Mouse (Mus musculus) neural tube, embryonic 12.5 days (tissue): ENCODE results near the gene Gm28035. TPM values are rescaled to one million over a fixed set of nuclear protein-coding genes. Genes with fewer than 3 reads are reported as not detected.

Experiments used
- ATAC-seq: fragments of 200-750 bp; cut with Nextera tagmentation; 2 replicates; pipeline ENCODE4 v1.8.0; 2017; ENCODE audit warnings: low read depth, mild to moderate bottlenecking, moderate TSS enrichment, moderate library complexity; ENCODE audit not compliant: low FRiP score
- H3K27ac ChIP-seq: fragments of 300-500 bp; sonication (generic); 2 replicates; pipeline ENCODE4 v1.5.1; 2016
- H3K27me3 ChIP-seq: fragments of 300-500 bp; sonication (generic); replicated peaks from 2 replicates; pipeline ENCODE4 v1.6.1; 2016; ENCODE audit warnings: mild to moderate bottlenecking
- H3K36me3 ChIP-seq: fragments of 300-500 bp; sonication (generic); 2 replicates; pipeline ENCODE4 v1.6.1; 2016; ENCODE audit warnings: mild to moderate bottlenecking
- H3K4me1 ChIP-seq: fragments of 300-500 bp; sonication (generic); 2 replicates; pipeline ENCODE4 v1.6.1; 2016
- H3K4me2 ChIP-seq: fragments of 300-500 bp; sonication (generic); replicated peaks from 2 replicates; pipeline ENCODE4 v1.6.1; 2016; ENCODE audit warnings: mild to moderate bottlenecking
- H3K4me3 ChIP-seq: fragments of 300-500 bp; sonication (generic); 2 replicates; pipeline ENCODE4 v1.5.1; 2016
- H3K9ac ChIP-seq: fragments of 300-500 bp; sonication (generic); 2 replicates; pipeline ENCODE4 v1.6.1; 2016; ENCODE audit warnings: mild to moderate bottlenecking
- H3K9me3 ChIP-seq: fragments of 300-500 bp; sonication (generic); 2 replicates; pipeline ENCODE4 v1.6.1; 2016; ENCODE audit warnings: mild to moderate bottlenecking
- WGBS: fragments of 180-500 bp; shearing (Covaris S2); methylation state at CpG from one replicate; pipeline ENCODE4 v1.1.7; 2016; 5-methylcytosine and 5-hydroxymethylcytosine counted together
- polyA plus RNA-seq: library from polyadenylated mRNA; unstranded; fragments of >200 nt; fragmentation: Nextera tagmentation; extraction: Ambion mirVana; gene quantifications from 2 replicates; pipeline ENCODE4 v1.2.1, GENCODE M21; 2016

The Gm28035 gene
- polyA plus RNA-seq, 1 experiment from 2014 or later: 0.34 TPM

DNA sequence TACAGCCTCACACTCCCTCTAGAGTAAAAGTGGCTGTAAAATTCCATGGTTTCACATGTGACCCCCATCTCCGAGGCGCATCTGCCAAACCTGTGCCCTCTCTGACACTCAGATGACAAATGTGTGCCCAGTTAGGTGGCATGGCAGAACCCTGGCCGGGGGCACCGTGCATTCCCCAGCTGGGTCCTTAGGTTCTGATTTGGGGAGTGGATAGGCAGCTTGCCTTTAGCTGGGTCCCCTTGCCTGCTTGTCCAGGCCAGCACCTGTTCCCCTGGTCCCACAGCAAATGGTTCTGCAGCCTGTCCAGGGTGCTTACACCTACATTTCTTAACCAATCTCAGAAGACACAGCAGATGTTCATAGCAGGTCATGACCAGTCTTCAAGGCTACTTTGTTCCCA is 3.0 kb downstream of the Gm28035 start:
- Histone ChIP-seq H3K36me3 (peaks cover 72% of the 10 kb centered on the region), H3K4me1 (peaks cover 32% of the 10 kb centered on the region), H3K27ac (no peak overlapping the region), H3K4me2 (no peak overlapping the region), H3K9me3 (no peaks in the 10 kb centered on the region), H3K4me3 (no peak overlapping the region), H3K27me3 (no peaks in the 10 kb centered on the region), H3K9ac (no peak overlapping the region)
- WGBS: 95% methylated on average over 4 of the region's 4 CpGs
- ATAC-seq: no peak

DNA sequence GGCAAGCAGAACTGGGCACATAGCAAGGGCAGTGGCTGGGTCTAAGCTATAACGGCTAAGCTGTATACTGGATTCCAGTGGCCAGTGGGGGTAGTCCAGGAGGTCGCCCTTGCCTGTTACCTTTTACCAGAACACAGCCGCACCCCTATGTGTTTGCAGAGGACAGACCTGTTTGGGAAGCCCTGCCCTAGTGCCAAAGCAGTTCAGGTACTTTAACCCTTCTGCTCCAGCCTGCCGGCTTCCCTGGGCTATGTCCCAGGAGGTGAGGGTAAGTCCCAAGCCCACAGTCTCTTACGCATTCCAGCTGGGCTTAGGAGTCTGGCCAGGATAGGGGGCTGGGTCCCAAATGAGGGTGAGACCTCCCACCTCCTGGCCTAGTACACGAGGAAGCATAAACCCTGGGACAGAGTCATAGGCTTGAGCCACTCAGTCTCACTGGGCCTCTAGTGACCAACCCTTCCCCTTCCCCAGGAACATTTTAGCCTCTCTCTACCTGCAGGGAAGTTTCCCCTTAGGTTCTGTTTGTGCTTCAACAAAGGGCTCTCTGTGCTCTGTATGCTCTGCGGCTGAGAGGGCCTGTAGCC is 4.3 kb downstream of the Gm28035 start:
- H3K4me3 ChIP-seq: no peak overlapping the region
- no peak overlapping the region for H3K9ac ChIP-seq
- H3K4me2 ChIP-seq: no peak overlapping the region
- WGBS: 76% methylated on average over 7 of the region's 7 CpGs
- H3K27ac ChIP-seq: no peak overlapping the region
- no peaks in the 10 kb centered on the region for H3K27me3 ChIP-seq
- peaks cover 19% of the 10 kb centered on the region for H3K4me1 ChIP-seq
- no peaks in the 10 kb centered on the region for H3K9me3 ChIP-seq
- peaks cover 83% of the 10 kb centered on the region for H3K36me3 ChIP-seq
- ATAC-seq: no peak

DNA sequence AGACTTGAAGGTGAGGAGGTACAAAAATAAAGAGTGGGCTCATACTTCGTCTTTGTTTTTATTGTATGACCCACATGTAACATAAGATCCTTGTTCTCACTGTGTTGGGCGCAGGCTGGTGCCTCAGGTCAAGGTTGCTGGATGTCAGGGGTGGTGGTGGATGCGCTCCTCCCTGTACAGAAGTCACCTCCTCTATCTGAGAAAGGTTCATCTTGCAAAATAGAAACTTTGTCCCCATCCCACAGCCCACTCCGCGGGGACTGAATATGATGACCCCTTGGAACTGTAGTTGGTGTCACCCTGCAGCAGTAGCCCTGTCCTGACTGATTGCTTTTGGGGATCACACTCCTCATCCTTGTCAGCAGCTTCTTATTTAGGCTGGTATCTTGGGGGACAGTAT is 6.7 kb downstream of the Gm28035 start:
- H3K4me3 ChIP-seq: no peak overlapping the region
- no peak for ATAC-seq
- peaks cover 74% of the 10 kb centered on the region for H3K36me3 ChIP-seq
- H3K9ac ChIP-seq: no peak overlapping the region
- H3K27ac ChIP-seq: no peak overlapping the region
- no peaks in the 10 kb centered on the region for H3K9me3 ChIP-seq
- H3K4me1 ChIP-seq: 0 out of 2 replicates have a peak, but pooled peaks cover 9% of the 10 kb centered on the region
- no peak overlapping the region for H3K4me2 ChIP-seq
- no peaks in the 10 kb centered on the region for H3K27me3 ChIP-seq
- 95% methylated on average over 5 of the region's 5 CpGs for WGBS

DNA sequence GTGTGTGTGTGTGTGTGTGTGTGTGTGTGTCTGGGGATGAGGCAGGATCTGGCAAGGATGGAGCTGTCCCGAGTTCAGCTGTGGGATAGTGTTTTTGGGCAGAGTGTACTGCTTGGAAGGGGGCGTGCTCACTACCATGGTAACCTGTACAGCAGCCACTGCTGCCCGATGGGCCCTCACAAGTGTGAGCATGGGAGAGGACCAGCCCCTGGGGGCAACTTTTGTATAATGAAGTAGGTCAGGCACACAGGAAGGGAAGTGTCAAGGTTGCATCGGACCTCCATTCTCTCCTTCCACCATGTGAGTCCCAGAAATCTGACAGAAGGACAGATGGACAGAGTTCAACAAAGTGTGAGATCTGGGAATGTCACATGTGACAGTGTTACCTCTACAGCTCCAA is 7.3 kb downstream of the Gm28035 start:
- no peak overlapping the region for H3K9ac ChIP-seq
- no peak overlapping the region for H3K4me2 ChIP-seq
- H3K27ac ChIP-seq: no peak overlapping the region
- 0 out of 2 replicates have a peak, but pooled peaks cover 6% of the 10 kb centered on the region for H3K4me1 ChIP-seq
- no peak for ATAC-seq
- no peak overlapping the region for H3K4me3 ChIP-seq
- H3K27me3 ChIP-seq: no peaks in the 10 kb centered on the region
- H3K9me3 ChIP-seq: no peaks in the 10 kb centered on the region
- WGBS: 73% methylated on average over 4 of the region's 4 CpGs
- peaks cover 73% of the 10 kb centered on the region for H3K36me3 ChIP-seq

DNA sequence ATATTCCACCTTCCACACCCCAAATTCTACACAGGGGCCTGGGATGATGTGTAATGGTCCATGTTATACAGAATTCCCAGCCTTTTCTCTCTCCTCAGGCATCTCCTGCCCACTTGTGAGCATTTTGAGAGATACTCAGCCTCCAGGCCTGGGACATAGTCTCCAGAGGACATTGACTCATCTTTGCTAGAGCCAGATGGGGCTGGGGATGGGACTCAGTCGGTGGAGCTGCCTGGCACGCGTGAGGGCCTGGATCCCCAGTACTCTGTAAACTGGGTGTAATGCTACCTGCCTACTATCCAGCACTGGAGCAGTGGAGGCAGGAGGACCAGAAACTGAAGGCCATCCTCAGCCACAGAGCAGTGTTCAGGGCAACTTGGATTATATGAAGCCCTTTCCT is 8.8 kb downstream of the Gm28035 start:
- Histone ChIP-seq H3K27me3 (no peaks in the 10 kb centered on the region), H3K27ac (no peak overlapping the region), H3K36me3 (peaks cover 63% of the 10 kb centered on the region), H3K9ac (no peak overlapping the region), H3K4me1 (0 out of 2 replicates have a peak, but pooled peaks cover 6% of the 10 kb centered on the region), H3K9me3 (no peaks in the 10 kb centered on the region), H3K4me2 (no peak overlapping the region), H3K4me3 (no peak overlapping the region)
- 95% methylated on average over 3 of the region's 3 CpGs for WGBS
- ATAC-seq: no peak

DNA sequence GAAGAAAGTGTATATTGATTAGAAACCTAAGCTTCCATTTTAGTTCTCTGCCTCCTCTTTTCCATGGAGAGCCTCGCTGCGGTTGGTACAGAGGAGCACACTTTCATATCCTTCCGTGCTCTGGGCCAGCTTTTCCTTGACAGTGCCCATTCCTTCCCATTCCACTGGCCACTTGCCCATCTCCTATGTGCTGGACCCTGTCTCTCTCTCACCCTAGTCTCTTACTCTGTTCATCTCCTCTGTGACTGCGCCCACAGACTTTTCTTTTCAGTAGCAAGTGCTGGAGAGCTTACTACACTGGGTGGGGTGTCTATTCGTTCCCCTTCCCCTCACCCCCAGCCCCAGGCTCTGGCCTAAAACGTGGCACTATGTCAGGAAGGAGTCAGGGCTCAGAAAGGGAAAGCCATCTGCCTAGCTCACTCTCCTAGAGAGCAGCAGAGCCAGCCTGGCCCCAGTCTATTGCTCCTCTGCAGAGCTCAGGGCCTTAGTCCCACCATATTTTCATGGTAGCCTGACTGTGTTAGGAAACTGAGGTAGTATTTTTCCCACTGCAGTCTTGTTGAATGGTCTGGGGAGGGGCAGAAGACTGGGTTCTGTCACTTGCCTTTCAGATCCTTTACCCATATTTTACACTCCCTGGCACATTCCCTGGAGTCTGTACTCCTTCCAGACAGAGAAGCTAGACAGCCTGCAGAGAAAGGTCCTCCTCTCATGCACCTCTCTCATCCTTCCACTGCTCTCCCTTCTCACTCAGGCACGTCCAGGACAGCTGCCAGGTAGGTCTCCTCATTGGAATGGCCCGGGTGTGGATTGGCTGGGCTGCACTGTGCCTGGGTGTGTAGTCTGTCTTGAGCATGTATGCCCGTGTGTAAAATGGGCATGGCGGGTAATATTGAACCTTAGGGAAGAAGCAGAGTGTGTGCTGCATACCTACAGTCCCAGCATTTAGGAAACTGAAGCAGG is 10.1 kb downstream of the Gm28035 start:
- H3K4me3 ChIP-seq: no peak overlapping the region
- 0 out of 2 replicates have a peak, but pooled peaks cover 5% of the 10 kb centered on the region for H3K4me1 ChIP-seq
- no peak overlapping the region for H3K9ac ChIP-seq
- no peak for ATAC-seq
- peaks cover 66% of the 10 kb centered on the region for H3K36me3 ChIP-seq
- H3K9me3 ChIP-seq: no peaks in the 10 kb centered on the region
- H3K4me2 ChIP-seq: no peak overlapping the region
- H3K27ac ChIP-seq: no peak overlapping the region
- H3K27me3 ChIP-seq: no peaks in the 10 kb centered on the region
- WGBS: 89% methylated on average over 10 of the region's 10 CpGs

DNA sequence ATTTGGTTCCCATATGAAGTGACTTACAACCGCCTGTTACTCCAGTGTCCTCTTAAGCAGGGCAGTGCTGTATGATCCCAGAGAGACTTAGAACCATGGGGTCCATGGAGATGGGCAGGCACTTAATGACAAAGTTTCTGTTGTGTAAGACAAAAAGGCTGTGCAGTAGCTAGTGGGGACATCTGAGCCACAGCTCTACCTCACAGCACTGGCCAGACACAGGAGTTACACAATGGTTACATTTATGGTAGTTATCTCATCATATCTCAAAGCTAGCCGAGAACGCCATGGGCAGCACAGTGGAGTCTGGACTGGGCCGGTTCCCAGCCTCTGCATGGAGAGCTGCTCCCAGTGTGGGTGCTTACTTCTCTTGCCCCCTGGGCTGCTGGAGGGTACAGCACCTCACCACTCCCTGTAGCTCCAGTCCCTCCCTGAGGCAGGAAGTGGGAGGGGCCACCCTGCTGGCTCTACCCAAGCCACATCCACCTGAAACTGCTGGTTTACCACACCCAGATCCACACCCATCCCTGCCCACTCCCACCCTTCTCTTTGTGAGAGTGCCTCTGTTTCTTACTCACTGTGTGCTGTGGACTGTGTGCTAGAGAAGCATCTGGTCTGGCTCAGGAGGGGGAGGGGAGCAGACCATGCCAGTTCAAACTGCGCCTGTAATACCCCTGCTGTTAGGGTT is 11.2 kb downstream of the Gm28035 start:
- H3K9me3 ChIP-seq: no peaks in the 10 kb centered on the region
- no peak for ATAC-seq
- H3K4me1 ChIP-seq: no peaks in the 10 kb centered on the region
- peaks cover 72% of the 10 kb centered on the region for H3K36me3 ChIP-seq
- H3K4me2 ChIP-seq: no peak overlapping the region
- 70% methylated on average over 5 of the region's 5 CpGs for WGBS
- H3K4me3 ChIP-seq: no peak overlapping the region
- H3K27me3 ChIP-seq: no peaks in the 10 kb centered on the region
- no peak overlapping the region for H3K9ac ChIP-seq
- no peak overlapping the region for H3K27ac ChIP-seq

DNA sequence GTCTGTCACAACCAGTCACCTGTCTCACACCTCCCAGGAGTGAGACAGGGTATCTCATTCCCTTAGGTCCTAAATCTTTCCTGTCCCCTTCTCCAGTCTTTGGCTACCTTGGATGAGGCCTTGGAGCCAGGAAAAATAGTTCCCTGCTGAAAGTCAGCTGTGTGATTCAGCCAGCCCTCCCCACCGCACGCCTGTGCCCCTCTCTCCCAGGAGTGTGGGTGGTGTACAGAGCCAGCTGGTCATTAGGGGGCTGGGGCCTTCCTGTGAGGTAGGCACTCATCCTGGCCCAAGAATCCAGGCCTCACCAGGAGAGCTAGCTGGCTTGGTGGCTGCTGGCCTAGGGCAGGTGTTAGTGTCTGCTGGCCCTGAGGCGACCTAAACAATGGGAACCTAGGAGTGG is 12.2 kb downstream of the Gm28035 start:
- no peak for ATAC-seq
- H3K27ac ChIP-seq: no peak overlapping the region
- no peaks in the 10 kb centered on the region; the same call in 1 of the 2 replicates for H3K4me1 ChIP-seq
- peaks cover 76% of the 10 kb centered on the region for H3K36me3 ChIP-seq
- H3K9me3 ChIP-seq: no peaks in the 10 kb centered on the region
- 82% methylated on average over 3 of the region's 3 CpGs for WGBS
- no peaks in the 10 kb centered on the region for H3K27me3 ChIP-seq
- H3K4me2 ChIP-seq: no peak overlapping the region
- no peak overlapping the region for H3K9ac ChIP-seq
- no peak overlapping the region for H3K4me3 ChIP-seq

DNA sequence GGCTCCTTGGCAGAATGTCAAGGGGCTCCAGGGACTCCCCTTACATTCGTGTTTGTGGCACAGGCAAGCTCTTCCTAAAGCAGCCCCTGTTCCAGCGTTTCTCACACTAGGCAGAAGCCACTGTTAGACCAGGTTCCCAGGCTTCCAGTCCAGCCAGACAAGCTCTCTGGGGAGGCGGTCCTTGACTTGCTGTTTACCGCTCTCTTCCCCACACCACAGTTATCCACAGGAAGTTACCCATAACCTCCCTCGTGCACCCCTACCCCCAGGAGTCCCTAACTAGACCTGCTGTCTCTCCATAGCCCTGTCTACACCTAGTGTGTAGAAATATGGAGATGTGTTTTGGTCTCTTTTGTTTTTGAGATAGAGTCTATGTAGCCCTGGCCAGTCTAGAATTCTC is 13.4 kb downstream of the Gm28035 start:
- Histone ChIP-seq H3K4me3 (no peak overlapping the region), H3K27me3 (no peaks in the 10 kb centered on the region), H3K9ac (no peak overlapping the region), H3K4me2 (no peak overlapping the region), H3K9me3 (no peaks in the 10 kb centered on the region), H3K36me3 (peaks cover 76% of the 10 kb centered on the region), H3K27ac (no peak overlapping the region), H3K4me1 (no peaks in the 10 kb centered on the region; the same call in 1 of the 2 replicates)
- 88% methylated on average over 5 of the region's 5 CpGs for WGBS
- ATAC-seq: no peak

DNA sequence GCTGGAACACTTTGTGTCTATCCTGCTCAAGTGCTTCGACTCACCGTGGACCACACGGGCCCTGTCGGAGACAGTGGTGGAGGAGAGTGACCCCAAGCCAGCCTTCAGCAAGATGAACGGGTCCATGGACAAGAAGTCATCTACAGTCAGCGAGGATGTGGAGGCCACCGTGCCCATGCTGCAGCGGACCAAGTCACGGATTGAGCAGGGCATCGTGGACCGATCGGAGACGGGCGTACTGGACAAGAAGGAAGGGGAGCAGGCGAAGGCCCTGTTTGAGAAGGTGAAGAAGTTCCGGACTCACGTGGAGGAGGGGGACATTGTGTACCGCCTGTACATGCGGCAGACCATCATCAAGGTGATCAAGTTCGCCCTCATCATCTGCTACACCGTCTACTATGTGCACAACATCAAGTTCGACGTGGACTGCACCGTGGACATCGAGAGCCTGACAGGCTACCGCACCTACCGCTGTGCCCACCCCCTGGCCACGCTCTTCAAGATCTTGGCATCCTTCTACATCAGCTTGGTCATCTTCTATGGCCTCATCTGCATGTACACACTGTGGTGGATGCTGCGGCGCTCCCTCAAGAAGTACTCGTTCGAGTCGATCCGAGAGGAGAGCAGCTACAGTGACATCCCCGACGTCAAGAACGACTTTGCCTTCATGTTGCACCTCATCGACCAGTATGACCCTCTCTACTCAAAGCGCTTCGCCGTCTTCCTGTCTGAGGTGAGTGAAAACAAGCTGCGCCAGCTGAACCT is 15.4 kb downstream of the Gm28035 start:
- WGBS: 98% methylated on average over 42 of the region's 42 CpGs
- Histone ChIP-seq H3K27ac (no peak overlapping the region), H3K4me3 (no peak overlapping the region), H3K36me3 (peaks cover 77% of the 10 kb centered on the region), H3K4me2 (no peak overlapping the region), H3K9ac (no peak overlapping the region), H3K4me1 (no peaks in the 10 kb centered on the region; the same call in 1 of the 2 replicates), H3K27me3 (no peaks in the 10 kb centered on the region), H3K9me3 (no peaks in the 10 kb centered on the region)
- ATAC-seq: no peak

DNA sequence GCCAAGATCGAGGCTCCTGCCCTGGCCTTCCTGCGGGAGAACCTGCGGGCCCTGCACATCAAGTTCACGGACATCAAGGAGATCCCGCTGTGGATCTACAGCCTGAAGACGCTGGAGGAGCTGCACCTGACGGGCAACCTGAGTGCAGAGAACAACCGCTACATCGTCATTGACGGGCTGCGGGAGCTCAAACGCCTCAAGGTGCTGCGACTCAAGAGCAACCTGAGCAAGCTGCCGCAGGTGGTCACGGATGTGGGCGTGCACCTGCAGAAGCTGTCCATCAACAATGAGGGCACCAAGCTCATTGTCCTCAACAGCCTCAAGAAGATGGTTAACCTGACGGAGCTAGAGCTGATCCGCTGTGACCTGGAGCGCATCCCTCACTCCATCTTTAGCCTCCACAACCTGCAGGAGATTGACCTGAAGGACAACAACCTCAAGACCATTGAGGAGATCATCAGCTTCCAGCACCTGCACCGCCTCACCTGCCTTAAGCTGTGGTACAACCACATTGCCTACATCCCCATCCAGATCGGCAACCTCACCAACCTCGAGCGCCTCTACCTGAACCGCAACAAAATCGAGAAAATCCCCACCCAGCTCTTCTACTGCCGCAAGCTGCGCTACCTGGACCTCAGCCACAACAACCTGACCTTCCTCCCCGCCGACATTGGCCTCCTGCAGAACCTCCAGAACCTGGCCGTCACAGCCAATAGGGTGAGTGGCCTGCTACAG is 16.4 kb downstream of the Gm28035 start:
- peaks cover 84% of the 10 kb centered on the region for H3K36me3 ChIP-seq

More for the DNA sequence above, 16.4 kb downstream of the Gm28035 start:
- H3K4me3 ChIP-seq: no peak overlapping the region
- no peak overlapping the region for H3K27ac ChIP-seq
- no peaks in the 10 kb centered on the region; the same call in 1 of the 2 replicates for H3K4me1 ChIP-seq
- H3K9ac ChIP-seq: no peak overlapping the region
- H3K27me3 ChIP-seq: no peaks in the 10 kb centered on the region
- no peak overlapping the region for H3K4me2 ChIP-seq
- no peaks in the 10 kb centered on the region for H3K9me3 ChIP-seq
- ATAC-seq: no peak
- WGBS: 97% methylated on average over 30 of the region's 30 CpGs
